Mouse (Mus musculus): ENCODE data around the gene Olfr1312. TPM values are rescaled to one million over a fixed set of nuclear protein-coding genes. Genes with fewer than 3 reads are reported as not detected.

The Olfr1312 gene
- polyA plus RNA-seq (2017; shearing (Covaris generic)): 0.06 TPM

GRCm38 (mm10) chr2:112050138-112050537 lies at the start of gene Olfr1312:
Olfr1312 (minus strand) TSS chr2:112050238.

DNA sequence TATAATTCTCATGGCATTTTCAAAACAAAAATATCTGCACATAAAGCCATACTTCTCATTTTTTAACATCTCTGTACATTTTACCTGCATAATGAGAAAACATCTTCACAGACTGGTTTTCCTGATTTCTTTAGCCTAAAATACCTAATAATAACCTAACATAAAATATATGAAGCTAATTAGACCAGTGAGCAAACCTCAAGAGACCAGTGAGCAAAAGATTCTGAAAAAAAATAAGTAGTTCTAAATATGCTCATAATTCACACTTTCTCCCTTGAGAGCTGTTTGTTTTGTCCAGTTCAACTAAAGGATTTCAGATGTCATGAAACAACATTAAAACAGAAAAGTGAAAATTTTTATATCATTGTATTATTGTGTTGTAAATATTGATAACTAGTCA lies 46.6 kb upstream of the Olfr1312 start, which contains the start of gene Olfr1314:
TSS of gene Olfr1314 (minus strand) at position 101 of the 400 bp plus-strand sequence.

GRCm38 (mm10) chr2:112077743-112078142 lies 27.7 kb upstream of the Olfr1312 start, which contains the start of gene Olfr1313:
Olfr1313 (minus strand) TSS chr2:112077843.

GRCm38 (mm10) chr2:112024312-112024711 lies 25.7 kb downstream of the Olfr1312 start, which contains the start of gene Olfr1311:
Olfr1311 (minus strand) TSS chr2:112024412.

GRCm38 (mm10) chr2:112012608-112013007 lies 37.4 kb downstream of the Olfr1312 start, which contains the start of gene Olfr1310:
Olfr1310 (minus strand) TSS chr2:112012708.

DNA sequence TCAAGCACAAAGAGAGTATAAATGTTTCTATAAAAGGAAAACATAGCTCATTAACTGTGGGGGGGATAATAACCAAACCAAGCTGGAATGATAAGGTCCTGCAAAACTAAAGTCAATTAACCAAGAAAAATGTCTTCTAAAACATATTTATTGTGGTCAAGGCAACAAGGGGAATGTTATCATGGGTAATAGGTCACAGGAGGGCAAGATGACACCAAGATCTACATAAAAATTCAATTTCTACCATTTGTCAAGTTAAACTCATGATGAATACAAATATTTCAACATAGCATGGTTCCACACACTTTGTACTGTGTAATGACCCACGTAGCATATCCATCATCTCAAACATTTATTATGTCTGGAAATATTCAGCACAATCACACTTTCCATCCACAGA lies 59.9 kb downstream of the Olfr1312 start, which contains the start of gene Olfr1309:
TSS of gene Olfr1309 (minus strand) at position 101 of the 400 bp plus-strand sequence.

Other genes starting within 250 kb of the Olfr1312 start
- gene Olfr1303, start 229.9 kb downstream of the Olfr1312 start, polyA plus RNA-seq (2017; shearing (Covaris generic)): not detected
- gene Olfr1305, start 173.1 kb downstream of the Olfr1312 start, polyA plus RNA-seq (2017; shearing (Covaris generic)): not detected
- not detected for gene Olfr1306, start 134.0 kb downstream of the Olfr1312 start, polyA plus RNA-seq (2017; shearing (Covaris generic))
- gene Olfr1307, start 100.8 kb downstream of the Olfr1312 start, polyA plus RNA-seq (2017; shearing (Covaris generic)): 0.06 TPM
- not detected for gene Olfr1308, start 85.3 kb downstream of the Olfr1312 start, polyA plus RNA-seq (2017; shearing (Covaris generic))
- not detected for gene Olfr1309, start 60.0 kb downstream of the Olfr1312 start, polyA plus RNA-seq (2017; shearing (Covaris generic))
- gene Olfr1310, start 37.5 kb downstream of the Olfr1312 start, polyA plus RNA-seq (2017; shearing (Covaris generic)): not detected
- gene Olfr1311, start 25.8 kb downstream of the Olfr1312 start, polyA plus RNA-seq (2017; shearing (Covaris generic)): not detected
- not detected for gene Olfr1313, start 27.6 kb upstream of the Olfr1312 start, polyA plus RNA-seq (2017; shearing (Covaris generic))
- gene Olfr1314, start 46.5 kb upstream of the Olfr1312 start, polyA plus RNA-seq (2017; shearing (Covaris generic)): not detected
- not detected for gene Olfr1315-ps1, start 65.2 kb upstream of the Olfr1312 start, polyA plus RNA-seq (2017; shearing (Covaris generic))
- not detected for gene Olfr1316, start 84.7 kb upstream of the Olfr1312 start, polyA plus RNA-seq (2017; shearing (Covaris generic))
- gene Olfr1317, start 90.1 kb upstream of the Olfr1312 start, polyA plus RNA-seq (2017; shearing (Covaris generic)): not detected
- gene Olfr1318, start 104.0 kb upstream of the Olfr1312 start, polyA plus RNA-seq (2017; shearing (Covaris generic)): not detected
- 45.2 TPM for gene Lpcat4, start 189.2 kb upstream of the Olfr1312 start, polyA plus RNA-seq (2017; shearing (Covaris generic))
- gene Nutm1, start 209.1 kb upstream of the Olfr1312 start, polyA plus RNA-seq (2017; shearing (Covaris generic)): not detected
- 184 TPM for gene Nop10, start 211.7 kb upstream of the Olfr1312 start, polyA plus RNA-seq (2017; shearing (Covaris generic))
- gene Slc12a6, start 215.6 kb upstream of the Olfr1312 start, polyA plus RNA-seq (2017; shearing (Covaris generic)): 82.9 TPM
- gene Gm21985, start 216.1 kb upstream of the Olfr1312 start, polyA plus RNA-seq (2017; shearing (Covaris generic)): not detected

Data from CD4-positive, CD25-positive, alpha-beta regulatory T cell, adult 9 weeks (primary cell).